Mouse (Mus musculus): ENCODE data around the gene Prr5.

GRCm38 (mm10) chr15:84663685-84664060 is 5.7 kb upstream of the Prr5 start:
- TF ChIP-seq GATA1 (IDR thresholded peaks at IDR 0.05; ENCODE audit: borderline replicate concordance, low read length) (no peak), FLI1 (IDR thresholded peaks at IDR 0.05; ENCODE audit: low read length) (no peak)
